7 mouse cellular contexts compared by ENCODE assay signal in genomic region chr2:22634766-22635165, GRCm38 (mm10). TPM values are rescaled to one million over a fixed set of nuclear protein-coding genes. Genes with fewer than 3 reads are reported as not detected.
DNase-seq lines count a peak whose midpoint lies in the region; ATAC-seq and TF ChIP-seq lines count a peak whose summit lies in the region.

No protein-coding gene starts in this region.

- H3K9ac ChIP-seq in kidney, embryonic 15.5 days = no peak overlapping the region
- no peak overlapping the region for H3K9ac ChIP-seq in lung, postnatal 0 days (replicated peaks; ENCODE audit: low read depth)

- no peak overlapping the region for H3K4me2 ChIP-seq in kidney, embryonic 15.5 days
- no peak overlapping the region for H3K4me2 ChIP-seq in lung, postnatal 0 days (replicated peaks; ENCODE audit: low read depth, low read length)

- 44% methylated on average over 8 of the region's 8 CpGs for WGBS in kidney, adult 2 months
- 44% methylated on average over 8 of the region's 8 CpGs for WGBS in kidney, embryonic 15.5 days
- WGBS in lung, postnatal 0 days = 34% methylated on average over 8 of the region's 8 CpGs

- TF ChIP-seq POLR2A in kidney, adult 2 months (IDR thresholded peaks at IDR 0.05; ENCODE audit: low read depth, low read length) = no peak

- no peaks in the 10 kb centered on the region for H3K36me3 ChIP-seq in kidney, adult 2 months (ENCODE audit: control insufficient read depth, insufficient read depth, low read length)
- no peaks in the 10 kb centered on the region for H3K36me3 ChIP-seq in kidney, embryonic 15.5 days
- no peaks in the 10 kb centered on the region for H3K36me3 ChIP-seq in E14TG2a.4 (ENCODE audit: insufficient read depth, low read length)
- H3K36me3 ChIP-seq in lung, postnatal 0 days (ENCODE audit: insufficient read depth, low read length) = no peaks in the 10 kb centered on the region

- no peak overlapping the region for H3K4me3 ChIP-seq in kidney, adult 2 months (ENCODE audit: insufficient read depth, low read depth, low read length)
- H3K4me3 ChIP-seq in kidney, embryonic 15.5 days (replicated peaks) = no peak overlapping the region
- H3K4me3 ChIP-seq in E14TG2a.4 (replicated peaks; ENCODE audit: low read length) = no peak overlapping the region
- H3K4me3 ChIP-seq in lung, postnatal 0 days (ENCODE audit: low read depth, low read length) = no peak overlapping the region

- H3K27me3 ChIP-seq in kidney, adult 2 months (replicated peaks; ENCODE audit: control insufficient read depth, insufficient read depth, low read length) = no peaks in the 10 kb centered on the region; the same call in 1 of the 2 replicates
- peaks cover 10% of the 10 kb centered on the region; the same call in 1 of the 2 replicates for H3K27me3 ChIP-seq in kidney, embryonic 15.5 days
- H3K27me3 ChIP-seq in E14TG2a.4 (ENCODE audit: insufficient read depth, low read length) = peaks cover 16% of the 10 kb centered on the region
- no peaks in the 10 kb centered on the region for H3K27me3 ChIP-seq in lung, postnatal 0 days (replicated peaks; ENCODE audit: insufficient read depth, low read length)

- H3K27ac ChIP-seq in kidney, adult 2 months (ENCODE audit: insufficient read depth, low read depth, low read length) = no peak overlapping the region
- H3K27ac ChIP-seq in kidney, embryonic 15.5 days = no peak overlapping the region
- H3K27ac ChIP-seq in lung, postnatal 0 days (ENCODE audit: low read length) = no peak overlapping the region

- no peak for ATAC-seq in kidney, embryonic 15.5 days (replicated peaks; ENCODE audit: low FRiP score)
- no peak for ATAC-seq in lung, postnatal 0 days

- DNase-seq in kidney, adult 2 months = no peak
- DNase-seq in adrenal gland, postnatal 25 days = peak; percentile 34
- DNase-seq in lung, postnatal 0 days (ENCODE audit: low spot score) = peak; percentile 42
- no peak for DNase-seq in frontal cortex, postnatal 25 days (ENCODE audit: low spot score in 2 of 2)
- DNase-seq in layer of hippocampus, postnatal 36 days = no peak

- H3K9me3 ChIP-seq in kidney, embryonic 15.5 days (replicated peaks) = no peaks in the 10 kb centered on the region
- H3K9me3 ChIP-seq in E14TG2a.4 (ENCODE audit: low read length) = no peaks in the 10 kb centered on the region
- H3K9me3 ChIP-seq in lung, postnatal 0 days (ENCODE audit: low read length) = no peaks in the 10 kb centered on the region

- no peaks in the 10 kb centered on the region for H3K4me1 ChIP-seq in kidney, adult 2 months (ENCODE audit: control insufficient read depth, insufficient read depth, low read length)
- no peaks in the 10 kb centered on the region for H3K4me1 ChIP-seq in kidney, embryonic 15.5 days
- H3K4me1 ChIP-seq in E14TG2a.4 (replicated peaks; ENCODE audit: low read depth, low read length) = no peaks in the 10 kb centered on the region
- H3K4me1 ChIP-seq in lung, postnatal 0 days (ENCODE audit: insufficient read depth, low read depth, low read length) = no peaks in the 10 kb centered on the region

- TF ChIP-seq EP300 in lung, postnatal 0 days (IDR thresholded peaks at IDR 0.05) = no peak

- TF ChIP-seq CTCF in kidney, adult 2 months (conservative IDR thresholded peaks at IDR 0.05; ENCODE audit: insufficient read depth, insufficient read length, low read depth, low read length) = peak; percentile 54
- peak; percentile 71 for TF ChIP-seq CTCF in E14TG2a.4 (conservative IDR thresholded peaks at IDR 0.05; ENCODE audit: low read length)
- TF ChIP-seq CTCF in lung, postnatal 0 days (IDR thresholded peaks at IDR 0.05) = peak; percentile 57

RNA-seq across cellular contexts. Expression of gene Gad2, which starts 12.8 kb away (rescaled TPM):
- not detected in 2 replicates for polyA plus RNA-seq in kidney, adult 2 months (2012; rRNA removed)
- polyA plus RNA-seq in kidney, embryonic 15.5 days (2015; fragmentation: Nextera tagmentation; extraction: Ambion mirVana) = 0.08 and 0.15 TPM in 2 replicates
- not detected in 2 replicates for total RNA-seq in adrenal gland, postnatal 25 days (2021)
- 0.02 TPM in 1 of 2 replicates, not detected in the other for polyA plus RNA-seq in lung, postnatal 0 days (2015; fragmentation: Nextera tagmentation; extraction: Ambion mirVana)
- 10 to 100 TPM; 88.4 to 92.7 TPM for total RNA-seq in layer of hippocampus, postnatal 36 days (2021)

Comparison
In these comparisons a context has a peak if more than half of its experiments do, and no peak if none do; other contexts are left out.
1. DNase-seq: peak in adrenal gland, postnatal 25 days (single experiment) and lung, postnatal 0 days (single experiment); none in kidney, adult 2 months (single experiment), frontal cortex, postnatal 25 days (0 of 2) and layer of hippocampus, postnatal 36 days (0 of 2).
2. Peak in every context shown above with its lines, with median percentiles within 50 percentile points of each other: CTCF ChIP-seq.